Mouse (Mus musculus): ENCODE results near the gene Map1lc3b.

Map1lc3b gene

DNA sequence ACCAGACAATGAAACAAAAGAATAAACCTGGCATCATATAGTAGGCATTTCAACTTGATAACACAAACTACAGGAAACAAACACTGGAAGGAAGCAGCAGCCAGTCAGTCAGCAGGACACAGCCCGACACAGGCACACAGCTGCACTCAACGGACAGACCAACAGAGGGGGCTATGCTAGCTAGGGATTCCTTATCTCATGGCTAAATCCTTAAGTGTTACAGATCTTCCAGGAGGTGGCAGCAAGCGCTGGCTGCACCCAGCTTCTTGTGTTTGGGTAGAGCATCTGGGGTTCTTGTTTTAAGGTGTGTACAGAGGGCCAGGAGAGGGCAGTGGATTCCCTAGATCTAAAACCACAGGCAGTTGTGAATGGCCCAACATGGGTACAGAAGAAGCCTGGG is 12.7 kb downstream of the Map1lc3b start:
- intact Hi-C loops (cut with DNase I), result loop anchor here (2.0 kb wide), 1 partner anchor 82 kb away; no protein-coding TSS in a partner anchor

DNA sequence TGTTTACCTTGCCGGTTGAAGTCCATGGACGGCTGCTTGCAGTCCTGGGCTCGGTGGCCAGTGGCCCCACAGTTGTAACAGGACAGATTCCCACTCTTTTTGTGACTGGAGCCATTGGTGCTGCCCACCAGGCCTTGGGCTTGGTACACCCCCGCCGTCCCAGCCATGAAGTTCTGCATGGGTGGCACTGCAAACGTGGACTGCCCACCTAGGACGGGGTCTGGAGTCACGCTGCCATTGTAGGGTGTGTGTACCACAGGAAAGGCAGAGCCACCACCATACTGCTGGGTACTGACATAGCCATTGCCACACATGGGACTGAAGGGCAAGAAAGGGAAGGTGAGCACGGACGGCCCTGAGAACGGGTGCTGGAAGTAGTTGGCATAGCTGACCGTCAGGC is 13.6 kb downstream of the Map1lc3b start:
- intact Hi-C loops (cut with DNase I), result loop anchor here (2.0 kb wide), 1 partner anchor 81 kb away; no protein-coding TSS in a partner anchor

GRCm38 (mm10) chr8:121607661-121608060 is 17.5 kb downstream of the Map1lc3b start:
- intact Hi-C loops (cut with DNase I), result loop anchor here (2.0 to 5.0 kb wide), 2 partner anchors 45 to 71 kb away; partner anchors contain the start of gene Zcchc14

DNA sequence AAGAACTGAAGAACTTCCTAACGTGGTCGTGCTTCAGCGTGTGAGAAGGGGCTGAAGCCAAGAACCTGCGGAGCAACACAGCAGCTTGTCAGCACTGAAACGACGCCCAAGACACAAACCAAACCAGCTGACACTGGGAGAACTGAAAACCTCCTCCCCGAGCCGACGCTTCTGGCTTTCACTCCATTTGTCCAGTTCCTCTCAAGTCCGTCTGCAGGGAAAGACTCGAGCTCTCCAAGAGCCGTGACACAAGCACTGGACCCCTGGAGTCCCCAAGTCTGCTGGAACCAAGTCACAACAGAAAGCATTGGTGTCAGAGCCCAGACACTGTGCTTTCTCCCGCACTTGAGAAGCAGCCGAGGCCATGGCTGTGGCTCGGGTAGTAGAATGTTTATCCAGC is 19.1 kb downstream of the Map1lc3b start:
- intact Hi-C loops (cut with DNase I), result loop anchor here (5.0 kb wide), 1 partner anchor 43 kb away; the partner anchor contains the start of gene Zcchc14

GRCm38 (mm10) chr8:121609916-121610315 is 19.8 kb downstream of the Map1lc3b start:
- intact Hi-C loops (cut with DNase I), result loop anchor here (5.0 kb wide), 1 partner anchor 42 kb away; the partner anchor contains the start of gene Zcchc14

DNA sequence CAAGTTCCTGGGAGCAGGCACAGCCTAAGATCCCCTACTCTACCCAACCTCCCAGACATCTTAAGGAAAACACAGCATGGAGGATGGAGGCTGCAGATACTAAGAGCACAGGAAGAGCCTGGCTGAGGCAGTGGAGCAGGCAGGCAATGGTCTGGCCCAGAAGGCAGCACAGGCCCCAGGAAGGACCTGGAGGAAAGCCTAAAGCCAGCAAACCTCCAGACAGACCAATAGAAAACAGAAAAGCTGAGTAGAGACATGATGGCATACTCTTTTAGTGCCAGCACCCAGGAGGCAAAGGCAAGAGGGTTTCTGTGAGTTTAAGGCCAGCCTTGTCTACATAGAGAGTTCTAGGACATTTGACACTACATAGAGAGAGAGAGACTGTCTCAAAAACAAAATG is 23.3 kb downstream of the Map1lc3b start:
- intact Hi-C loops (cut with DNase I), result no loop called here

DNA sequence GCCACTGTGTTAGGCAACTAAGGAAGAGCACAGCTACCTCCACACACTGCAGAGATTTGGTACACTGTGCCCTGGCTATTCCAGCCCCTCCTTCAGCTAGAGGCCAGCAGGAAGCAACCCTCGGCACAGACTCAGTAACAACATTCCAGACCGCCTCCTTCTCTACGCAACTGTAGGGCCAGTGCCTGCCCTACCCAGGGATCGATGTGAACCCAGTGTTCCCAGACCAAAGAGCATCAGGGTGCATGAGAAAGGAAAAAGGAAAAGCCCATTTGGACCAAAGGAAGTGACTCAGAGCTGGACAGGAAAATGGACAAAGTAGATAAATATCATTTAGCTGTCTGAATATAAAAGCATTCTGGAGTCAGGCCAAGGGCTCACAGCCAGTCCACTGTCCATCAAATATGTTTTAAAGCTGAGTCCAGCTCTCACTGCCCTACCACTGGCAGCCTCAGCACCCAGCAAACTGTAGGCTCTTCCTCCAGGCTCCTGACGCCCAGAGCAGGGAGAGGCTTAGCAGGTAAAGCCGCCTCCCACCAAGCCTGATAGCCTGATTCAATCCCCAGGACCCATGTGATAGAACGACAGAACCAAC is 29.3 kb downstream of the Map1lc3b start:
- intact Hi-C loops (cut with DNase I), result no loop called here

GRCm38 (mm10) chr8:121620801-121621516 is 30.8 kb downstream of the Map1lc3b start:
- intact Hi-C loops (cut with DNase I), result no loop called here

- intact Hi-C loops (cut with DNase I), result no loop called here
Measured at GRCm38 (mm10) chr8:121621879-121622278, 31.7 kb downstream of the Map1lc3b start.

- intact Hi-C loops (cut with DNase I), result no loop called here
Measured at GRCm38 (mm10) chr8:121623043-121623442, 32.9 kb downstream of the Map1lc3b start.

GRCm38 (mm10) chr8:121628681-121629080 is 38.5 kb downstream of the Map1lc3b start:
- intact Hi-C loops (cut with DNase I), result no loop called here

GRCm38 (mm10) chr8:121631645-121632071 is 41.5 kb downstream of the Map1lc3b start:
- intact Hi-C loops (cut with DNase I), result no loop called here

GRCm38 (mm10) chr8:121632401-121632800 is 42.2 kb downstream of the Map1lc3b start:
- intact Hi-C loops (cut with DNase I), result no loop called here

- intact Hi-C loops (cut with DNase I), result no loop called here
Measured at GRCm38 (mm10) chr8:121635534-121635933, 45.4 kb downstream of the Map1lc3b start.

- intact Hi-C loops (cut with DNase I), result no loop called here
Measured at GRCm38 (mm10) chr8:121636180-121636579, 46.0 kb downstream of the Map1lc3b start.

DNA sequence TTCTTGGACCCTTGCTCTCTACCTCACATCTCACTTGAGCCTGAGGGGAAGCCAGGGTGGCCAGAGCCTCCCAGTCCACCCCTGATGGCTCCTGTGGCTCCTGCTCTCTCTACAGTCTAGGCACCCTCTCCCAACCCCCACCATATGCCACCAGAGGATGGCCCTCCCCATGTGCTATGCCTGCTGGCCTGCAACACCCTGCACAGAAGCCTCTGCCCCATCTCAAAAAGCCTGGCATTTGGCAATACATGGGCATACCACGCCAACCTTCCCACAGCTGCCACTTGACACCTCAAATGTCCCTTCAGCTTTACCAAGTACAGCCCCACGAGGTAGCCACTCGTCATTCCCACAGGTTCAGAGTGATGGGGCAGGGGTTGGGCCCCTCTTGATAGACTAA is 52.6 kb downstream of the Map1lc3b start:
- intact Hi-C loops (cut with DNase I), result no loop called here

DNA sequence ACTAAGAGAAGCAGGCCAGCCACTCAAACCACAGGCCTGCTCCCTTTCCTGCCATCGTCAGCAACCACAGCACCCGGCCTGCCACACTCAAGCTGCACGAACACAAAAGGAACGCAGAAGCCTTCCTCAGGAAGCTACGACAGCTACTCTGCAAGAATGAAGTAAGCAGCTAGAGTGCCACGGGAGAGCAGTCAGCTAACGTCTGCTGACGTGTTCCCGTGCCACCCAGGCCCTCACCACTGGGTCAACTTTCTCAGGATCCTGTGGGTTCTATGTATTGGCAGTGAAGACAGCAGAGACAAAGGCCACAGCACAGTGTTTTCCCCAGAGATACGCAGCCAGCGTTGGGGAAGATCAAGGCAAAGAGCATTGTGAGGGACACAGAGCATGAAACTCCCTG is 53.2 kb downstream of the Map1lc3b start:
- intact Hi-C loops (cut with DNase I), result no loop called here

GRCm38 (mm10) chr8:121647511-121648215 is 57.5 kb downstream of the Map1lc3b start:
- intact Hi-C loops (cut with DNase I), result no loop called here
